ENCODE assay signal across 46 mouse cellular contexts in genomic region chr16:17985078-17985477, GRCm38 (mm10). TPM values are rescaled to one million over a fixed set of nuclear protein-coding genes. Genes with fewer than 3 reads are reported as not detected.
"Had no signal": no experiment of that assay in that cellular context is flagged by ENCODE, and none has a peak within 500 bp of the region (broad histone marks: within the 10 kb centered on the region; RNA-seq: fewer than 3 reads in every experiment).

No protein-coding gene starts in this region.

- H3K9ac ChIP-seq: heart, embryonic 12.5 days; heart, embryonic 13.5 days; heart, embryonic 15.5 days; hindbrain, embryonic 12.5 days; hindbrain, embryonic 13.5 days; hindbrain, embryonic 14.5 days; hindbrain, embryonic 15.5 days; intestine, embryonic 15.5 days; kidney, embryonic 15.5 days had no signal

- H3K27me3 ChIP-seq: heart, embryonic 15.5 days; hindbrain, embryonic 13.5 days; hindbrain, embryonic 15.5 days; intestine, embryonic 15.5 days; kidney, embryonic 15.5 days had no signal

- H3K9me3 ChIP-seq: hindbrain, embryonic 13.5 days; hindbrain, embryonic 15.5 days; kidney, embryonic 15.5 days had no signal

- H3K4me2 ChIP-seq: heart, embryonic 11.5 days; heart, embryonic 12.5 days; heart, embryonic 13.5 days; heart, embryonic 15.5 days; hindbrain, embryonic 12.5 days; hindbrain, embryonic 13.5 days; hindbrain, embryonic 14.5 days; hindbrain, embryonic 15.5 days; intestine, embryonic 15.5 days; kidney, embryonic 15.5 days had no signal

- ATAC-seq: hindbrain, embryonic 16.5 days; hindbrain, postnatal 0 days; inflammation-experienced regulatory T-cells, adult 6 months; intestine, embryonic 15.5 days; intestine, embryonic 16.5 days; intestine, postnatal 0 days had no signal

- H3K36me3 ChIP-seq: heart, embryonic 12.5 days; heart, embryonic 13.5 days; heart, embryonic 15.5 days; hindbrain, embryonic 10.5 days; hindbrain, embryonic 12.5 days; hindbrain, embryonic 13.5 days; hindbrain, embryonic 15.5 days; intestine, embryonic 15.5 days; kidney, embryonic 15.5 days had no signal

- H3K4me1 ChIP-seq: hindbrain, embryonic 10.5 days; hindbrain, embryonic 12.5 days; hindbrain, embryonic 13.5 days; hindbrain, embryonic 15.5 days; intestine, embryonic 15.5 days; kidney, embryonic 15.5 days had no signal

- H3K4me3 ChIP-seq: heart, embryonic 12.5 days; heart, embryonic 13.5 days; heart, embryonic 15.5 days; hindbrain, embryonic 10.5 days; hindbrain, embryonic 12.5 days; hindbrain, embryonic 13.5 days; hindbrain, embryonic 15.5 days; intestine, embryonic 15.5 days; kidney, embryonic 15.5 days; layer of hippocampus, adult 2 months; left cerebral cortex, adult 2 months had no signal

- DNase-seq: heart, postnatal 10 days; heart, postnatal 14 days; heart, postnatal 36 days; heart, postnatal 4 days; kidney, adult 11 months; kidney, adult 18-20 months; kidney, adult 2 months; kidney, adult 8-10 months; kidney, adult 9 months; kidney, postnatal 10 days; kidney, postnatal 14 days; kidney, postnatal 25 days; kidney, postnatal 36 days; layer of hippocampus, adult 9-11 months; layer of hippocampus, postnatal 36 days had no signal

- H3K27ac ChIP-seq: heart, embryonic 13.5 days; heart, embryonic 15.5 days; hindbrain, embryonic 10.5 days; hindbrain, embryonic 12.5 days; hindbrain, embryonic 13.5 days; hindbrain, embryonic 14.5 days; hindbrain, embryonic 15.5 days; hindbrain, postnatal 0 days; intestine, embryonic 15.5 days; kidney, embryonic 15.5 days; kidney, postnatal 0 days; layer of hippocampus, adult 2 months; left cerebral cortex, adult 2 months had no signal

RNA-seq across cellular contexts. Expression of gene Vpreb2, which starts 4.8 kb away (rescaled TPM):
- total RNA-seq: heart, postnatal 10 days; heart, postnatal 14 days; heart, postnatal 25 days; heart, postnatal 36 days; heart, postnatal 4 days; hindbrain, postnatal 0 days; layer of hippocampus, adult 2 months; layer of hippocampus, adult 8-10 months; layer of hippocampus, postnatal 10 days; layer of hippocampus, postnatal 25 days; layer of hippocampus, postnatal 36 days; left cerebral cortex, adult 2 months had no signal
- polyA plus RNA-seq: heart, embryonic 11.5 days; heart, embryonic 12.5 days; heart, embryonic 13.5 days; heart, embryonic 14.5 days; heart, embryonic 15.5 days; heart, embryonic 16.5 days; heart, postnatal 0 days; hindbrain, embryonic 10.5 days; hindbrain, embryonic 11.5 days; hindbrain, embryonic 12.5 days; hindbrain, embryonic 13.5 days; hindbrain, embryonic 14.5 days; hindbrain, embryonic 15.5 days; hindbrain, embryonic 16.5 days; hindbrain, postnatal 0 days; inflammation-experienced regulatory T-cells, adult 6 months; intestine, embryonic 14.5 days; intestine, embryonic 15.5 days; intestine, embryonic 16.5 days; intestine, postnatal 0 days; kidney, adult 2 months; kidney, embryonic 14.5 days; kidney, embryonic 15.5 days; kidney, embryonic 16.5 days; kidney, postnatal 0 days; large intestine, adult 2 months had no signal
